13 mouse cellular contexts compared by ENCODE assay signal in genomic region chr13:91873734-91874329, GRCm38 (mm10). TPM values are rescaled to one million over a fixed set of nuclear protein-coding genes. Genes with fewer than 3 reads are reported as not detected.
A peak's percentile ranks its signal among the peaks of the same experiment; 100 is the strongest.
DNase-seq lines count a peak whose midpoint lies in the region; ATAC-seq and TF ChIP-seq lines count a peak whose summit lies in the region.
"Had no signal": no experiment of that assay in that cellular context is flagged by ENCODE, and none has a peak within 500 bp of the region (broad histone marks: within the 10 kb centered on the region; RNA-seq: fewer than 3 reads in every experiment).

No protein-coding gene starts in this region.

- peaks cover 0 to 6% of the 10 kb centered on the region in 2 experiments; a peak in 3 of 4 replicates for H3K27me3 ChIP-seq in MEL (ENCODE audit: control insufficient read depth in 1 of 2, insufficient read depth in 2 of 2, low read length in 2 of 2)
- H3K27me3 ChIP-seq in heart, embryonic 12.5 days (replicated peaks), result no peaks in the 10 kb centered on the region
- H3K27me3 ChIP-seq: hindbrain, embryonic 15.5 days had no signal

- TF ChIP-seq POLR2A in MEL (IDR thresholded peaks at IDR 0.05; ENCODE audit: control insufficient read depth in 1 of 2, insufficient read depth in 1 of 2, low read depth in 1 of 2, low read length in 2 of 2, poor library complexity in 1 of 2), result no peak

- H3K4me3 ChIP-seq in MEL (ENCODE audit: control insufficient read depth in 1 of 2, insufficient read depth in 1 of 2, low read depth in 2 of 2, low read length in 2 of 2), result no peak overlapping the region
- H3K4me3 ChIP-seq in heart, embryonic 12.5 days, result no peak overlapping the region
- H3K4me3 ChIP-seq: erythroblast, embryonic 14.5 days; hindbrain, embryonic 15.5 days had no signal

- no peak overlapping the region for H3K4me2 ChIP-seq in heart, embryonic 12.5 days
- H3K4me2 ChIP-seq: hindbrain, embryonic 15.5 days; liver, embryonic 11.5 days had no signal

- 49% methylated on average over 7 of the region's 7 CpGs for WGBS in heart, embryonic 12.5 days

- H3K36me3 ChIP-seq in MEL (ENCODE audit: control insufficient read depth in 1 of 2, insufficient read depth in 2 of 2, low read length in 2 of 2), result no peaks in the 10 kb centered on the region
- H3K36me3 ChIP-seq in heart, embryonic 12.5 days, result no peaks in the 10 kb centered on the region
- H3K36me3 ChIP-seq: hindbrain, embryonic 15.5 days had no signal

- TF ChIP-seq EP300 in MEL (IDR thresholded peaks at IDR 0.05; ENCODE audit: low read depth in 1 of 2, low read length in 2 of 2), result no peak

- no peaks in the 10 kb centered on the region for H3K9me3 ChIP-seq in MEL (replicated peaks; ENCODE audit: insufficient read depth, low read length)
- no peaks in the 10 kb centered on the region for H3K9me3 ChIP-seq in heart, embryonic 12.5 days (replicated peaks)
- H3K9me3 ChIP-seq: hindbrain, embryonic 15.5 days had no signal

- intact Hi-C loops in left cerebral cortex, postnatal 14 days (cut with DNase I), result loop anchor here (5.0 kb wide), 1 partner anchor 67 kb away; the partner anchor contains the start of gene Zcchc9

- no peaks in the 10 kb centered on the region for H3K79me2 ChIP-seq in MEL (ENCODE audit: control insufficient read depth, insufficient read depth, low read length, poor library complexity)

- H3K9ac ChIP-seq in MEL (ENCODE audit: control insufficient read depth, low read depth, low read length, poor library complexity, severe bottlenecking), result no peak overlapping the region
- H3K9ac ChIP-seq in heart, embryonic 12.5 days, result no peak overlapping the region
- H3K9ac ChIP-seq: hindbrain, embryonic 15.5 days had no signal

- no peak for TF ChIP-seq CTCF in MEL (IDR thresholded peaks at IDR 0.05 in 2 of 3, conservative IDR thresholded peaks at IDR 0.05 in 1 of 3; ENCODE audit: control insufficient read depth in 1 of 3, insufficient read depth in 1 of 3, low read depth in 2 of 3, low read length in 3 of 3, poor library complexity in 1 of 3, severe bottlenecking in 1 of 3)

- 0 out of 2 replicates have a peak, but pooled peaks have one; percentile 47 for ATAC-seq in heart, embryonic 12.5 days (ENCODE audit: insufficient number of reproducible peaks, low FRiP score)

- no peak for TF ChIP-seq RAD21 in MEL (IDR thresholded peaks at IDR 0.05; ENCODE audit: low read depth, low read length)

- H3K27ac ChIP-seq in MEL (ENCODE audit: control insufficient read depth, low read depth, low read length), result no peak overlapping the region
- H3K27ac ChIP-seq in heart, embryonic 12.5 days (ENCODE audit: poor library complexity, severe bottlenecking), result peak overlapping the region; percentile 61
- H3K27ac ChIP-seq: hindbrain, embryonic 15.5 days had no signal

- DNase-seq in 3T3-L1 (ENCODE audit: low read depth, low spot score) (peak; percentile 13), MEL (ENCODE audit: low read depth, low spot score) (no peak)
- peak; percentile 55 for DNase-seq in lung, adult 18-20 months
- DNase-seq in adrenal gland, adult 18-20 months (ENCODE audit: low spot score in 2 of 2), result no peak
- no peak for DNase-seq in layer of hippocampus, adult 11-12 months (ENCODE audit: low spot score)
- DNase-seq in left cerebral cortex, postnatal 14 days (ENCODE audit: low spot score in 2 of 2), result no peak

- no peaks in the 10 kb centered on the region for H3K4me1 ChIP-seq in MEL (ENCODE audit: control insufficient read depth in 1 of 2, insufficient read depth in 2 of 2, low read length in 2 of 2)
- H3K4me1 ChIP-seq in heart, embryonic 12.5 days (replicated peaks), result peaks cover 37% of the 10 kb centered on the region
- H3K4me1 ChIP-seq: hindbrain, embryonic 15.5 days had no signal

TF ChIP-seq in MEL, 35 proteins besides CTCF, POLR2A, EP300 and RAD21:
- no peak for TF ChIP-seq SMC3 (IDR thresholded peaks at IDR 0.05; ENCODE audit: low read depth, low read length)
- no peak for TF ChIP-seq SIN3A (IDR thresholded peaks at IDR 0.05; ENCODE audit: low read length)
- TF ChIP-seq E2F4 (IDR thresholded peaks at IDR 0.05; ENCODE audit: borderline replicate concordance, low read depth, low read length), result no peak
- TF ChIP-seq USF1 (IDR thresholded peaks at IDR 0.05; ENCODE audit: low read depth, low read length), result 0 out of 2 replicates have a peak, but pooled peaks have one; percentile 28
- TF ChIP-seq ELF1 (IDR thresholded peaks at IDR 0.05; ENCODE audit: low read depth, low read length), result no peak

RNA-seq across cellular contexts. Expression of gene Ckmt2, which starts 2.9 kb away (rescaled TPM):
- total RNA-seq in MEL (2012; rRNA removed), result not detected in 2 replicates
- polyA plus RNA-seq in MEL (2012; ENCODE audit: insufficient read depth in 1 of 2, insufficient read length in 2 of 2, low read depth in 1 of 2, low replicate concordance in 2 of 2, missing spikeins in 1 of 2), result not detected
- polyA plus RNA-seq in heart, embryonic 12.5 days (2016; fragmentation: Nextera tagmentation; extraction: Ambion mirVana), result 12.2 and 12.8 TPM in 2 replicates
- total RNA-seq in adrenal gland, adult 18-20 months (2021), result 1 to 10 TPM in 1 of 2 experiments, not detected in 1; 2.0 TPM
- total RNA-seq in left cerebral cortex, postnatal 14 days (2021), result not detected
- total RNA-seq: megakaryocyte, adult 5-6 weeks had no signal
- polyA plus RNA-seq: erythroblast, embryonic 14.5 days; hindbrain, embryonic 15.5 days; kidney, embryonic 14.5 days; liver, embryonic 11.5 days; small intestine, adult 2 months had no signal

Comparison
In these comparisons a context has a peak if more than half of its experiments do, and no peak if none do; other contexts are left out.
1. DNase-seq: peak in 3T3-L1 (single experiment) and lung, adult 18-20 months (2 of 2); none in MEL (single experiment), adrenal gland, adult 18-20 months (0 of 2), layer of hippocampus, adult 11-12 months (single experiment) and left cerebral cortex, postnatal 14 days (0 of 2).